14 mouse cellular contexts compared by ENCODE assay signal in genomic region chr4:28542218-28542617, GRCm38 (mm10).
A peak's percentile ranks its signal among the peaks of the same experiment; 100 is the strongest.
DNase-seq lines count a peak whose midpoint lies in the region; ATAC-seq lines count a peak whose summit lies in the region.
"Had no signal": no experiment of that assay in that cellular context is flagged by ENCODE, and none has a peak within 500 bp of the region (broad histone marks: within the 10 kb centered on the region; RNA-seq: fewer than 3 reads in every experiment).

No protein-coding gene starts in this region.

- H3K36me3 ChIP-seq in heart, embryonic 13.5 days: no peaks in the 10 kb centered on the region
- no peaks in the 10 kb centered on the region for H3K36me3 ChIP-seq in lung, embryonic 16.5 days (ENCODE audit: control insufficient read depth, insufficient read depth, low read length)
- H3K36me3 ChIP-seq in intestine, embryonic 14.5 days (ENCODE audit: control insufficient read depth, insufficient read depth, low read length): no peaks in the 10 kb centered on the region

- no peak overlapping the region for H3K4me3 ChIP-seq in heart, embryonic 13.5 days
- H3K4me3 ChIP-seq in lung, embryonic 16.5 days (ENCODE audit: low read length): no peak overlapping the region
- no peak overlapping the region for H3K4me3 ChIP-seq in intestine, embryonic 14.5 days (ENCODE audit: low read depth, low read length)
- H3K4me3 ChIP-seq: gastrocnemius, adult 2 months had no signal

- 0 out of 2 replicates have a peak overlapping the region, but pooled peaks have one; percentile 32 for H3K27ac ChIP-seq in heart, embryonic 13.5 days (replicated peaks)
- peak overlapping the region; percentile 47; the same call in 1 of the 2 replicates for H3K27ac ChIP-seq in lung, embryonic 16.5 days (ENCODE audit: low read length)
- 0 out of 2 replicates have a peak overlapping the region, but pooled peaks have one; percentile 5 for H3K27ac ChIP-seq in intestine, embryonic 14.5 days (ENCODE audit: low read depth)
- H3K27ac ChIP-seq: gastrocnemius, adult 2 months had no signal

- H3K4me1 ChIP-seq in heart, embryonic 13.5 days: no peaks in the 10 kb centered on the region
- peaks cover 4% of the 10 kb centered on the region; the same call in 1 of the 2 replicates for H3K4me1 ChIP-seq in lung, embryonic 16.5 days (replicated peaks; ENCODE audit: control insufficient read depth, insufficient read depth, low read length)
- H3K4me1 ChIP-seq in intestine, embryonic 14.5 days (replicated peaks; ENCODE audit: control insufficient read depth, insufficient read depth, low read length): 0 out of 2 replicates have a peak, but pooled peaks cover 3% of the 10 kb centered on the region

- DNase-seq in heart, postnatal 4 days: no peak
- no peak for DNase-seq in lung, postnatal 14 days
- no peak for DNase-seq in intestine, embryonic 14.5 days (ENCODE audit: low spot score)
- no peak for DNase-seq in embryo, embryonic 9.5 days (ENCODE audit: extremely low spot score)
- no peak for DNase-seq in layer of hippocampus, adult 11-12 months (ENCODE audit: low spot score)
- DNase-seq: adrenal gland, postnatal 36 days; cerebellum, postnatal 36 days; gastrocnemius, adult 2 months; lung, postnatal 10 days; right cerebral cortex, adult 18-20 months had no signal

- H3K4me2 ChIP-seq in heart, embryonic 13.5 days: no peak overlapping the region
- no peak overlapping the region for H3K4me2 ChIP-seq in lung, embryonic 16.5 days (ENCODE audit: low read depth, low read length)
- no peak overlapping the region for H3K4me2 ChIP-seq in intestine, embryonic 14.5 days (ENCODE audit: low read length)
- H3K4me2 ChIP-seq: midbrain, embryonic 11.5 days had no signal

- H3K27me3 ChIP-seq in heart, embryonic 13.5 days (replicated peaks): no peaks in the 10 kb centered on the region
- H3K27me3 ChIP-seq in lung, embryonic 16.5 days (ENCODE audit: control insufficient read depth, insufficient read depth, low read depth, low read length): no peaks in the 10 kb centered on the region
- no peaks in the 10 kb centered on the region for H3K27me3 ChIP-seq in intestine, embryonic 14.5 days (replicated peaks; ENCODE audit: control insufficient read depth, insufficient read depth, low read length)

- WGBS in heart, embryonic 13.5 days: 7% methylated on average over 1 of the region's 1 CpGs
- WGBS in lung, embryonic 16.5 days: 5% methylated on average over 1 of the region's 1 CpGs
- WGBS in intestine, embryonic 14.5 days: 10% methylated on average over 1 of the region's 1 CpGs

- H3K9me3 ChIP-seq in heart, embryonic 13.5 days: no peaks in the 10 kb centered on the region
- H3K9me3 ChIP-seq in lung, embryonic 16.5 days (ENCODE audit: control insufficient read depth, low read length): no peaks in the 10 kb centered on the region
- no peaks in the 10 kb centered on the region for H3K9me3 ChIP-seq in intestine, embryonic 14.5 days (ENCODE audit: control insufficient read depth, low read length)

- no peak for ATAC-seq in heart, embryonic 13.5 days (ENCODE audit: extremely low read depth, insufficient number of reproducible peaks, low FRiP score, low TSS enrichment)
- peak; percentile 38 for ATAC-seq in lung, embryonic 16.5 days (ENCODE audit: low read depth)
- ATAC-seq in intestine, embryonic 14.5 days (replicated peaks; ENCODE audit: low FRiP score, low TSS enrichment, low read depth): 0 out of 2 replicates have a peak, but pooled peaks have one; percentile 43
- ATAC-seq: forebrain, embryonic 14.5 days had no signal

- no peak overlapping the region for H3K9ac ChIP-seq in heart, embryonic 13.5 days
- H3K9ac ChIP-seq in lung, embryonic 16.5 days (ENCODE audit: low read length): no peak overlapping the region
- H3K9ac ChIP-seq in intestine, embryonic 14.5 days (ENCODE audit: low read length): no peak overlapping the region
